Mouse (Mus musculus): ENCODE results near the gene Krtap26-1. TPM values are rescaled to one million over a fixed set of nuclear protein-coding genes. Genes with fewer than 3 reads are reported as not detected.
A peak's percentile ranks its signal among the peaks of the same experiment; 100 is the strongest.

Gene Krtap26-1
- polyA plus RNA-seq (2012; rRNA removed) = not detected in 2 replicates

- no peak for DNase-seq (ENCODE audit: extremely low spot score in 1 of 2, low spot score in 1 of 2)
These were observed at the start of gene Krtap26-1 for GRCm38 (mm10) chr16:88647358-88647846. TSS of gene Krtap26-1 (minus strand) at chr16:88647796.

GRCm38 (mm10) chr16:88696256-88696655 lies 48.7 kb upstream of the Krtap26-1 start:
- DNase-seq (ENCODE audit: extremely low spot score in 1 of 2, low spot score in 1 of 2) = no peak

- DNase-seq (ENCODE audit: extremely low spot score in 1 of 2, low spot score in 1 of 2) = peak in 1 of 2 experiments; percentile 24
These were observed 33.7 kb upstream of the Krtap26-1 start for GRCm38 (mm10) chr16:88681282-88681681.

GRCm38 (mm10) chr16:88679099-88679498 lies 31.5 kb upstream of the Krtap26-1 start:
- no peak for DNase-seq (ENCODE audit: extremely low spot score in 1 of 2, low spot score in 1 of 2)

- no peak for DNase-seq (ENCODE audit: extremely low spot score in 1 of 2, low spot score in 1 of 2)
These were observed 24.0 kb upstream of the Krtap26-1 start, which contains the start of gene Krtap27-1 for GRCm38 (mm10) chr16:88671571-88671970. TSS of gene Krtap27-1 (minus strand) at chr16:88671671.

GRCm38 (mm10) chr16:88657426-88657825 lies 9.8 kb upstream of the Krtap26-1 start:
- no peak for DNase-seq (ENCODE audit: extremely low spot score in 1 of 2, low spot score in 1 of 2)

- no peak for DNase-seq (ENCODE audit: extremely low spot score in 1 of 2, low spot score in 1 of 2)
These were observed 4.4 kb upstream of the Krtap26-1 start for GRCm38 (mm10) chr16:88651952-88652351.

- no peak for DNase-seq (ENCODE audit: extremely low spot score in 1 of 2, low spot score in 1 of 2)
These were observed 3.5 kb upstream of the Krtap26-1 start for GRCm38 (mm10) chr16:88651082-88651481.

GRCm38 (mm10) chr16:88646366-88647111 lies 1.1 kb downstream of the Krtap26-1 start:
- no peak for DNase-seq (ENCODE audit: extremely low spot score in 1 of 2, low spot score in 1 of 2)

- no peak for DNase-seq (ENCODE audit: extremely low spot score in 1 of 2, low spot score in 1 of 2)
These were observed 7.5 kb downstream of the Krtap26-1 start for GRCm38 (mm10) chr16:88640053-88640452.

- DNase-seq (ENCODE audit: extremely low spot score in 1 of 2, low spot score in 1 of 2) = no peak
These were observed 12.5 kb downstream of the Krtap26-1 start for GRCm38 (mm10) chr16:88635142-88635541.

GRCm38 (mm10) chr16:88631474-88631873 lies 16.1 kb downstream of the Krtap26-1 start:
- DNase-seq (ENCODE audit: extremely low spot score in 1 of 2, low spot score in 1 of 2) = no peak

- no peak for DNase-seq (ENCODE audit: extremely low spot score in 1 of 2, low spot score in 1 of 2)
These were observed 20.0 kb downstream of the Krtap26-1 start, which contains the start of gene 2310079G19Rik for GRCm38 (mm10) chr16:88627566-88627965. TSS of gene 2310079G19Rik (minus strand) at chr16:88627666.

GRCm38 (mm10) chr16:88612712-88613111 lies 34.9 kb downstream of the Krtap26-1 start:
- no peak for DNase-seq (ENCODE audit: extremely low spot score in 1 of 2, low spot score in 1 of 2)

- DNase-seq (ENCODE audit: extremely low spot score in 1 of 2, low spot score in 1 of 2) = no peak
These were observed 35.7 kb downstream of the Krtap26-1 start, which contains the start of gene Krtap24-1 for GRCm38 (mm10) chr16:88611922-88612321. TSS of gene Krtap24-1 (minus strand) at chr16:88612279.

- DNase-seq (ENCODE audit: extremely low spot score in 1 of 2, low spot score in 1 of 2) = no peak
These were observed 43.0 kb downstream of the Krtap26-1 start for GRCm38 (mm10) chr16:88604570-88604969.

- DNase-seq (ENCODE audit: extremely low spot score in 1 of 2, low spot score in 1 of 2) = no peak
These were observed 45.1 kb downstream of the Krtap26-1 start for GRCm38 (mm10) chr16:88602464-88602863.

- no peak for DNase-seq (ENCODE audit: extremely low spot score in 1 of 2, low spot score in 1 of 2)
These were observed 47.3 kb downstream of the Krtap26-1 start for GRCm38 (mm10) chr16:88600303-88600702.

GRCm38 (mm10) chr16:88599504-88600237 lies 47.9 kb downstream of the Krtap26-1 start:
- no peak for DNase-seq (ENCODE audit: extremely low spot score in 1 of 2, low spot score in 1 of 2)

Measured in frontal cortex, adult 2 months (tissue).